Mouse (Mus musculus) cortical plate, adult 2 months (tissue): Measurements from ENCODE around the gene Myl9.
"Not testable (repeated sequence)": the region's sequence is repeated elsewhere in the genome, so short reads cannot be mapped to it uniquely, and the experiment has no call there.

Source experiments
- CTCF ChIP-seq: fragments of 200-500 bp; IDR thresholded peaks from 2 replicates; pipeline ENCODE4 v1.5.1; 2011; ENCODE audit warnings: mild to moderate bottlenecking, control low read depth, low read length; ENCODE audit not compliant: insufficient read depth; ENCODE audit errors: extremely low read depth
- POLR2A ChIP-seq: fragments of 200-500 bp; IDR thresholded peaks from 2 replicates; pipeline ENCODE4 v1.6.1; 2011; ENCODE audit warnings: mild to moderate bottlenecking, low read length, control low read depth; ENCODE audit not compliant: insufficient read depth; ENCODE audit errors: extremely low read depth

- not testable (repeated sequence) for TF ChIP-seq CTCF, POLR2A
These were observed 49.9 kb downstream of the Myl9 start for GRCm38 (mm10) chr2:156825128-156825527.
